Mouse (Mus musculus) bone marrow macrophage, adult 2 months (primary cell): ENCODE data around the gene Galc.

Source experiments
- CTCF ChIP-seq: IDR thresholded peaks from 2 replicates; pipeline ENCODE4 v1.5.1; 2012; ENCODE audit warnings: low read depth, mild to moderate bottlenecking, low read length, moderate library complexity
- POLR2A ChIP-seq: IDR thresholded peaks from 2 replicates; pipeline ENCODE4 v1.6.1; 2012; ENCODE audit warnings: mild to moderate bottlenecking, low read depth, low read length, borderline replicate concordance

DNA sequence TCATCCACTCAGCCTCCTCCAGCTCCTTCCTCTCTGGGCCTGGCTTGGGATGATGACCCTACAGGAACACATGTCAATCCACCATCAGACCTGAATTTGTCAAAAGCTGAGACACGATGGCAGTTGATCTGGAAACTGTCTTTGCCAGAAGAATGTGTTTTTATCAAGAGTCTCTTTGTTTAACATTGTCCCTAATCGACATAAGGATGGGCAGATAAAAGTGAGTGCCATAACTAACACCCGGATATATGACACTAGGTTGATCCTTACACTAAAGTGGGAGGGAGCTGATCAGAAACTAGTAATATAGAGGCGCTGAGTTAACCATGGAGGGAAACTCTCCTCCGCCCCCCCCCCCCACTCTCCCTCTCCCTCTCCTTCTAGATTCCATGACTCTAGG is 42.7 kb upstream of the Galc start:
- TF ChIP-seq CTCF: no peak
- TF ChIP-seq POLR2A: no peak
